Mouse (Mus musculus) adrenal gland, postnatal 4 days (tissue): ENCODE results near the gene Bcor. TPM values are rescaled to one million over a fixed set of nuclear protein-coding genes. Genes with fewer than 3 reads are reported as not detected.
A peak's percentile ranks its signal among the peaks of the same experiment; 100 is the strongest.

Experiments
- DNase-seq, 2 experiments: peaks; one replicate each; pipeline ENCODE4 v3.0.0; 2021 to 2022; ENCODE audit warnings: low spot score in 2 of 2, mixed read lengths in 2 of 2
- total RNA-seq, 2 experiments: library from RNA; stranded (reverse); gene quantifications; 2 replicates each; pipeline ENCODE4 v1.2.3; 2021

The Bcor gene
- total RNA-seq, 2 experiments from 2014 or later = 34.6 to 37.8 TPM

DNA sequence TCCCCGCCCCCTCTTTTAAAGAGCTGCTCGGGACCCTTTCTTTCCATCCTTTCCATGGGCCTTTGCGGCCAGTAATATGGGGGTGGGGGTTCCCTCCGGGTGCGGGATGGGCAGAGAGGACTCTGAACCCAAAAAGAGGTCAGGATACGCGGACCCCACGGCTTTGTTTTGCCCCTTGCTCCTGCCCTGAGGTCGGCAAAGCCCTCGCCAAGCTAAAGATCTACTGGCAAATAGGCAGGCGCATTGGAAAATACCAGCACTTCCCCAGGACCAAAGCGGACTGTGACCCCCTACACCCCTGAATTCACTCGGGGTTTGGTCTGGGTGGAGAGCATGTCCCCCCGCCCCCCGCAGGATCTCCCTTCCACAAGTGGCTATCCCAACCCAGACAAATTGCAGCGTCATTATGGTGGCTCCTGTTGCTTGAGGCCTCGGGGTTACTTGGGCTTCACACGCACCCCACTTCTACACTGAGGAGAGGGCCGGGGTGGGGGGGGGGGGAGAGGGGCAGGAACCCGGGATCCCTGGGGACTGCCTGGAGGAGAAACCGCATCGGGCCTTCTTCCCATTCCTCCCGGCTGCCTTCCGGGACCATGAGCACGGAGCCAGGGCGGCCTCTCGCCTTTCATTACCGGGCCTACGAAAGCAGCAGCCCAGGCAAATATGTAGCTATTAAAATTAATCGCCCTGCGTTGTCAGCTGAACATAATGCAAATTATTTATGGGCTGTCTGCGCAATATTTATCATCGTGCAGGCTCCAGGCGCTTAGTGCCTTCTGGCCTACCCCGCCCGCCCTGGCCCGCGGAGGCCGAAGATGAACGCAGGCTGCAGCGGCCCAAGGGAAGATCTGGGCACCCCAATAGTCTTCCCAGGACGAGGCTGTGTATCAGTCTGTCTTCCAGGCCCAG is 7.9 kb downstream of the Bcor start:
- no peak for DNase-seq

GRCm38 (mm10) chrX:12151269-12151995 is 8.7 kb downstream of the Bcor start:
- DNase-seq = no peak

- DNase-seq = no peak
Measured at GRCm38 (mm10) chrX:12150425-12150824, 9.7 kb downstream of the Bcor start.

DNA sequence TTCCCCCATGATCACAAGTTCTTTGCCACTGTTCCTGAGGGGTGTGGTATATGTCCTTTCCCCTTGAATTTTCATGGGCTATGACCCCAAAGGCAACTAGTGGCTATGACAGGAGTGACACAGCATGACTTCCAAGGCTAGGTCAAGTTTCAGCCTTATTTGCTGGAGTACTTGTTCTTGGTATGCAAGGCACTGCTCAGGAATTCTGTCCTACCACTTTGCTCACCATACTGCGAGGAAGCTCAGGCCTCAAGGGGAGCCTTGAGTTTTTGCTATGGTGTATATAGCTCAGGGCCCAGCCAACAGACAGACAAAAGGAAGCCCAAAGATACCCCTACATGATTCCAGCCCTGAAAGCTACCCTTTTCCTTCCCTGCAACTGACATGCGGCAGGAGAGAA is 13.9 kb downstream of the Bcor start:
- no peak for DNase-seq

- no peak for DNase-seq
Measured at GRCm38 (mm10) chrX:12142832-12143231, 17.3 kb downstream of the Bcor start.

- DNase-seq = no peak
Measured at GRCm38 (mm10) chrX:12140086-12140740, 19.9 kb downstream of the Bcor start.

- DNase-seq = no peak
Measured at GRCm38 (mm10) chrX:12138266-12138665, 21.9 kb downstream of the Bcor start.

- DNase-seq = no peak
Measured at GRCm38 (mm10) chrX:12137121-12137521, 23.0 kb downstream of the Bcor start.

- no peak for DNase-seq
Measured at GRCm38 (mm10) chrX:12136261-12137101, 23.7 kb downstream of the Bcor start.

GRCm38 (mm10) chrX:12135121-12136111 is 24.7 kb downstream of the Bcor start:
- DNase-seq = peak; percentile 26 to 53

DNA sequence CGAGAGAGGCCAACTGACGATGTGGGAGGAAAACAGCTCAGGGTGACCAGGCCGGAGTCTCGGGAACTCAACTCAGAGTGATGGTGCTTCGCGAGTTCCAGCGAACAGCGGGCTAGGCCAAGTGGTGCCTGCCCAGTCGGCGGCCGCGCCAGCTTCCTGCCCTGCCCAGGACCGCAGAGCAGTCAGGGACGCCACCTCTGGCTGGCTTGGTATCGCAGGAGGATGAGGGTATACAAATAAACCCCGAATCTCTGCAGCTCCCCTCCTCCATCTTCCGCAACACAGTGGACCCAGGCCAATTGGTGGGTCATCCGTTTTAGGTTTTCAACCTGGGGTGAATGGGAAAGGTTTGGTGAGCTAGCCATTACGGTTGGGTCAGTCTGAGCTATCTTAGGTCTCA is 25.6 kb downstream of the Bcor start:
- DNase-seq = peak in 1 of 2 experiments; percentile 30

DNA sequence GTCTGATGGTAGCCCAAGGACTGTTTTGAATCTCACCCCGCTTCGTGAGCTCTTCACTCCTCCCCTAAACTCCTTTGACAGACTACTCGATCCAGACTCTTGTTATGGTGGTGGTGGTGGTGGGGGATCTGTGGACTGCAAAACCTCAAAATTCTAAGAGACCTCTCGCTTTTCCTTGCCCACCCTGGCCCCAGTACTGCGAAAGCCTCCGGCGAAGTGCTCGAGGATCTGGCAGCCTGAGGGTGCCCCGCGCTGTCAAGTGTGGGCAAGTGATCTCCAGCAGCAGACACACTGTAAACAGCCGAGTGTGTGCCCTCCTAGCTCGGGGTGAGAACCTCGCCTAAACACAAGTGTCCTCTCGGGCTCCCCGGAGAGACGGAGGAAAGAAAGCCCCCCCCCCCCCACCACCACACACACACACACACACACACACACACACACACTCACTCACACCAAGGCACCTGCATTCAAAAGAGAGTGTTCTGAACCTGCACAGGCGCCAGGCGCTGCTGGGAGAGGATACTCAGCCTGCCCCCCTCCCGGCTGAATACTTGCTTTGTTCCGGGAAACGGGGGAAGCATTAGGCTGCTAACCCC is 26.2 kb downstream of the Bcor start:
- DNase-seq = no peak

DNA sequence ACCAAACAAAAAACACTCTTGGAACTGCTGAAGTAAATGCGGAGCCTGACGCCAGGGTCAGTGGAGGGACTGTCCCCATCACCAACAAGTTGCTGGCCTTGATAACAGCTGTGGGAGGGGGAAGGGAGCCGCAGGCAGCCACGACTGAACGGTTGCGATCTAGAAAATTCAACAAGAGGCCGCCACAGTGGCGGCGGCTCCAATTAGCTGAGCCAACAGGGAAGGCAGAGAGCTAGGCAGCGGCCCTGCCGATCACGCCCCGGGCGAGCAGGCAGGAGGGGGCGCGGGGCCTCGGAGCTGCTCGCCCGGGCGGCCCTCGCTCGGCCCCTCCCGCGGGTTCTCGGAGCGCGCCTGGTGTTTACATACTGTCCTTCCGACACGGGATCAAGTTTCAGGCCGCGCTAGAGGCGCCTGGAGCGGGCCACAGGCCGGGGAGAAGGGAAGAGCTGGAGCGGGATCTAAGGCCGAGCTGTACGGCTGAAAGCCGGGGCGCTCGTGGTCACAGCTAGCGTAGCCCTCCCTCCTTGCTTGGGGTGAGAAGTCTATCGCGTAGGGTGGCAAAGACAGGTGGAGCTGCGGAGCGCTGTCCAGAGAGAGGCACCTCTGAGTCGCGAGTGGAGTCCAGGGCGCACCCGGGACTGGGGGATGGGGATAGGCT is 26.8 kb downstream of the Bcor start:
- DNase-seq = no peak

- no peak for DNase-seq
Measured at GRCm38 (mm10) chrX:12132541-12133177, 27.5 kb downstream of the Bcor start.

DNA sequence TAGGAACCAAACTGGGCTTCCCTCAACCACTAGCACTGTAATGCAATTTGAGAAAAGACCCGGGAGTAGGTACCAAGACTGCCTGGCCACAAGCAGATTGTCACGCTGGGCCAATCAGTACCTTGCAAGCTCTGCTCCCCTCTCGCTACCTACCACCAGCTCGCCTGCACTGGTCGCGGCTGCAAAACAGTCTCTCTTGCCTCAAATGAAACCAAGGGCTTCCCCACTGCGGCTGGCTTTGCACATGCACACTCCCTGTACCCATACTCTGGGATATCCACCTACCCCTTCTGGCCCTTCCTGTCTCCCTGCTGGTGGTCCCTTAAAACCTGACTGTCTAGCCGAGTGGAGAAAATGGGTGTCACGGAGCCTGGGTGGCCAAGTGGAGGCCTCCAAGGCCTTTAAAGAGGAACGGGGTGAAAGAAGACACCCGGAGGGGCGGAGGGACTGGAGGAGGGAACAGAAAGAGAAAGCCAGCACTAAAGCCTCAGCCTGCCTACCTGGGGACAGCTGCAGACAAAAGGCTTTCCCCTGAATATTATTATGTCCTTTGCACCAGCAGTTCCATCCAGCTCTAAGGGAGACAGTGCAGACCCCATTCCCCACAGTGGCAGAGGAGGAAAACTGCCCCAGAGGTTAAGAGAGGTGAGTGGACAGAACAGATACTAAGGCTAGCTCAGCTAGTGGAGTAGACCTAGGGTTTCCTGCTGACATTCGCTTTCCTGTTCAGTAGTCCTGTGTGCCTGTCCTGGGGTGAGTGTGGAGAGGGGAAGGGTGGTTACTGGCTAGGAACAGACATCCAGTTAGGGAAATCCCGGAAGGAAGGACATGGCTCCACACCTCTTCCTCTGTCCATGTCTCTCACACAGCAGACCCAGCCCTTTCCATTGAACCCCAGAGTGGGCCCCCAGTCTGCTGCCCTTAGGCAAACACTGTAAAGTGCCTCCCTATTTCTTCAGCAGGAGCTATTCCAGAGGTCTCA is 30.0 kb downstream of the Bcor start:
- no peak for DNase-seq

GRCm38 (mm10) chrX:12129230-12129629 is 30.9 kb downstream of the Bcor start:
- no peak for DNase-seq
